Mouse (Mus musculus) lung, postnatal 0 days (tissue): ENCODE data around the gene Etnk2. TPM values are rescaled to one million over a fixed set of nuclear protein-coding genes. Genes with fewer than 3 reads are reported as not detected.

ENCODE experiments used
- ATAC-seq: fragments of 200-750 bp; cut with Nextera tagmentation; 2 replicates; pipeline ENCODE4 v1.8.0; 2017; ENCODE audit warnings: moderate library complexity
- DNase-seq: peaks from one replicate; pipeline ENCODE4 v3.0.0-alpha.2; 2016; ENCODE audit warnings: low spot score
- H3K27ac ChIP-seq: fragments of 300-500 bp; sonication (generic); 2 replicates; pipeline ENCODE4 v1.5.1; 2014; ENCODE audit warnings: antibody characterized with exemption, mild to moderate bottlenecking, low read length, mixed read lengths
- H3K27me3 ChIP-seq: fragments of 300-500 bp; sonication (generic); replicated peaks from 2 replicates; pipeline ENCODE4 v1.6.1; 2014; ENCODE audit warnings: low read length, mixed read lengths; ENCODE audit not compliant: insufficient read depth
- H3K36me3 ChIP-seq: fragments of 300-500 bp; sonication (generic); 2 replicates; pipeline ENCODE4 v1.6.1; 2014; ENCODE audit warnings: low read length, mixed read lengths; ENCODE audit not compliant: insufficient read depth
- H3K4me1 ChIP-seq: fragments of 300-500 bp; sonication (generic); 2 replicates; pipeline ENCODE4 v1.6.1; 2014; ENCODE audit warnings: antibody characterized with exemption, low read depth, low read length, mixed read lengths; ENCODE audit not compliant: insufficient read depth
- H3K4me2 ChIP-seq: fragments of 300-500 bp; sonication (generic); replicated peaks from 2 replicates; pipeline ENCODE4 v1.6.1; 2014; ENCODE audit warnings: low read depth, mild to moderate bottlenecking, low read length, moderate library complexity, mixed read lengths
- H3K4me3 ChIP-seq: fragments of 300-500 bp; sonication (generic); 2 replicates; pipeline ENCODE4 v1.5.1; 2014; ENCODE audit warnings: low read depth, low read length
- H3K9ac ChIP-seq: fragments of 300-500 bp; sonication (generic); replicated peaks from 2 replicates; pipeline ENCODE4 v1.6.1; 2014; ENCODE audit warnings: low read depth, mild to moderate bottlenecking
- H3K9me3 ChIP-seq: fragments of 300-500 bp; sonication (generic); 2 replicates; pipeline ENCODE4 v1.6.1; 2016; ENCODE audit warnings: low read length, mixed read lengths
- CTCF ChIP-seq: IDR thresholded peaks from 2 replicates; pipeline ENCODE4 v1.5.1; 2016; ENCODE audit warnings: antibody characterized with exemption, mild to moderate bottlenecking
- EP300 ChIP-seq: IDR thresholded peaks from 2 replicates; pipeline ENCODE4 v1.6.1; 2016; ENCODE audit warnings: antibody characterized with exemption, mild to moderate bottlenecking, control low read depth
- WGBS: fragments of 180-500 bp; shearing (Covaris S2); extraction: QIAGEN DNeasy Blood & Tissue Kit; methylation state at CpG from one replicate; pipeline ENCODE4 v1.1.7; 2014; 5-methylcytosine and 5-hydroxymethylcytosine counted together
- polyA plus RNA-seq: library from polyadenylated mRNA; unstranded; fragments of >200 nt; fragmentation: Nextera tagmentation; extraction: Ambion mirVana; gene quantifications from 2 replicates; pipeline ENCODE4 v1.2.1, GENCODE M21; 2015

Etnk2 gene
- polyA plus RNA-seq, 1 experiment from 2014 or later: 0.81 TPM

- Histone ChIP-seq H3K9me3 (no peaks in the 10 kb centered on the region), H3K27ac (no peak overlapping the region), H3K4me3 (no peak overlapping the region), H3K27me3 (no peaks in the 10 kb centered on the region), H3K4me2 (peak overlapping the region; percentile 18; the same call in 1 of the 2 replicates), H3K36me3 (no peaks in the 10 kb centered on the region), H3K4me1 (peaks cover 64% of the 10 kb centered on the region), H3K9ac (no peak overlapping the region)
- TF ChIP-seq EP300 (no peak), CTCF (no peak)
- WGBS: 50% methylated on average over 7 of the region's 7 CpGs
- ATAC-seq (no peak), DNase-seq (no peak)
Measured at GRCm38 (mm10) chr1:133415086-133415485, 51.7 kb downstream of the Etnk2 start.

GRCm38 (mm10) chr1:133415505-133415904 is 52.1 kb downstream of the Etnk2 start:
- H3K4me3 ChIP-seq: no peak overlapping the region

GRCm38 (mm10) chr1:133416472-133416871 is 53.1 kb downstream of the Etnk2 start:
- ATAC-seq: no peak
- TF ChIP-seq CTCF (no peak), EP300 (no peak)
- H3K4me1 ChIP-seq: peaks cover 64% of the 10 kb centered on the region
- no peak overlapping the region for H3K9ac ChIP-seq
- no peak for DNase-seq
- no peaks in the 10 kb centered on the region for H3K27me3 ChIP-seq
- H3K4me2 ChIP-seq: no peak overlapping the region; the same call in 1 of the 2 replicates
- 57% methylated on average over 7 of the region's 7 CpGs for WGBS
- H3K36me3 ChIP-seq: no peaks in the 10 kb centered on the region
- H3K9me3 ChIP-seq: no peaks in the 10 kb centered on the region
- peak overlapping the region; percentile 91; the same call in 1 of the 2 replicates for H3K27ac ChIP-seq
- H3K4me3 ChIP-seq: no peak overlapping the region

More at GRCm38 (mm10) chr1:133415505-133415904, 52.1 kb downstream of the Etnk2 start:
- TF ChIP-seq CTCF: no peak
- TF ChIP-seq EP300: no peak
- H3K4me2 ChIP-seq: peak overlapping the region; percentile 18; the same call in 1 of the 2 replicates
- 58% methylated on average over 6 of the region's 6 CpGs for WGBS
- DNase-seq: no peak
- H3K9me3 ChIP-seq: no peaks in the 10 kb centered on the region
- H3K9ac ChIP-seq: no peak overlapping the region
- no peak for ATAC-seq
- peaks cover 64% of the 10 kb centered on the region for H3K4me1 ChIP-seq
- no peaks in the 10 kb centered on the region for H3K36me3 ChIP-seq
- no peaks in the 10 kb centered on the region for H3K27me3 ChIP-seq
- H3K27ac ChIP-seq: no peak overlapping the region

GRCm38 (mm10) chr1:133417113-133417512 is 53.7 kb downstream of the Etnk2 start:
- no peak overlapping the region for H3K9ac ChIP-seq

GRCm38 (mm10) chr1:133417539-133417938 is 54.2 kb downstream of the Etnk2 start:
- Histone ChIP-seq H3K9ac (peak overlapping the region; percentile 35; the same call in 1 of the 2 replicates), H3K4me1 (peaks cover 59% of the 10 kb centered on the region), H3K4me2 (peak overlapping the region; percentile 77), H3K27me3 (no peaks in the 10 kb centered on the region), H3K9me3 (no peaks in the 10 kb centered on the region), H3K4me3 (0 out of 2 replicates have a peak overlapping the region, but pooled peaks have one; percentile 44), H3K36me3 (no peaks in the 10 kb centered on the region), H3K27ac (peak overlapping the region; percentile 91)
- peak; percentile 61 for DNase-seq
- ATAC-seq: peak; percentile 9
- TF ChIP-seq EP300: no peak
- no peak for TF ChIP-seq CTCF
- 50% methylated on average over 1 of the region's 1 CpGs for WGBS

More at GRCm38 (mm10) chr1:133417113-133417512, 53.7 kb downstream of the Etnk2 start:
- ATAC-seq: no peak
- no peaks in the 10 kb centered on the region for H3K27me3 ChIP-seq
- peaks cover 63% of the 10 kb centered on the region for H3K4me1 ChIP-seq
- no peaks in the 10 kb centered on the region for H3K36me3 ChIP-seq
- H3K9me3 ChIP-seq: no peaks in the 10 kb centered on the region
- 43% methylated on average over 3 of the region's 3 CpGs for WGBS
- H3K4me3 ChIP-seq: no peak overlapping the region
- H3K27ac ChIP-seq: peak overlapping the region; percentile 91
- no peak for DNase-seq
- peak overlapping the region; percentile 77; the same call in 1 of the 2 replicates for H3K4me2 ChIP-seq
- TF ChIP-seq CTCF: no peak

GRCm38 (mm10) chr1:133418164-133418800 is 54.9 kb downstream of the Etnk2 start:
- Histone ChIP-seq H3K4me2 (peak overlapping the region; percentile 77), H3K27ac (peak overlapping the region; percentile 91), H3K9ac (peak overlapping the region; percentile 35), H3K36me3 (no peaks in the 10 kb centered on the region), H3K4me1 (peaks cover 51% of the 10 kb centered on the region), H3K4me3 (peak overlapping the region; percentile 44), H3K9me3 (no peaks in the 10 kb centered on the region), H3K27me3 (no peaks in the 10 kb centered on the region)
- DNase-seq (peak; percentile 93), ATAC-seq (peak; percentile 89)
- 8% methylated on average over 28 of the region's 28 CpGs for WGBS
- peak; percentile 42 for TF ChIP-seq CTCF
- TF ChIP-seq EP300: no peak
